Mouse (Mus musculus): ENCODE measurements around the gene Pygl.

The Pygl gene

GRCm38 (mm10) chr12:70231294-70231693, at the start of gene Pygl:
TSS of gene Pygl (minus strand) at chr12:70231488.
- in situ Hi-C loops (cut with MboI; ENCODE audit: unreplicated experiment in 2 of 2) = loop anchor here (5.0 to 25.0 kb wide), 7 partner anchors 156 to 684 kb away; no protein-coding TSS in a partner anchor

GRCm38 (mm10) chr12:70280930-70281329, 49.6 kb upstream of the Pygl start:
- in situ Hi-C loops (cut with MboI; ENCODE audit: unreplicated experiment in 2 of 2) = no loop called here

GRCm38 (mm10) chr12:70280381-70280780, 49.1 kb upstream of the Pygl start:
- in situ Hi-C loops (cut with MboI; ENCODE audit: unreplicated experiment in 2 of 2) = no loop called here

- in situ Hi-C loops (cut with MboI; ENCODE audit: unreplicated experiment in 2 of 2) = no loop called here
Observed at GRCm38 (mm10) chr12:70277071-70277939, 46.0 kb upstream of the Pygl start.

GRCm38 (mm10) chr12:70269724-70270123, 38.4 kb upstream of the Pygl start:
- in situ Hi-C loops (cut with MboI; ENCODE audit: unreplicated experiment in 2 of 2) = no loop called here

GRCm38 (mm10) chr12:70267314-70267713, 36.0 kb upstream of the Pygl start:
- in situ Hi-C loops (cut with MboI; ENCODE audit: unreplicated experiment in 2 of 2) = no loop called here

GRCm38 (mm10) chr12:70266494-70266931, 35.2 kb upstream of the Pygl start:
- in situ Hi-C loops (cut with MboI; ENCODE audit: unreplicated experiment in 2 of 2) = no loop called here

- in situ Hi-C loops (cut with MboI; ENCODE audit: unreplicated experiment in 2 of 2) = no loop called here
Observed at GRCm38 (mm10) chr12:70263721-70264120, 32.4 kb upstream of the Pygl start.

- in situ Hi-C loops (cut with MboI; ENCODE audit: unreplicated experiment in 2 of 2) = no loop called here
Observed at GRCm38 (mm10) chr12:70262271-70262953, 31.1 kb upstream of the Pygl start.

- in situ Hi-C loops (cut with MboI; ENCODE audit: unreplicated experiment in 2 of 2) = no loop called here
Observed at GRCm38 (mm10) chr12:70251210-70251884, 20.1 kb upstream of the Pygl start.

GRCm38 (mm10) chr12:70249616-70250157, 18.4 kb upstream of the Pygl start:
- in situ Hi-C loops (cut with MboI; ENCODE audit: unreplicated experiment in 2 of 2) = loop anchor here in 1 of 2 experiments (25.0 kb wide), 1 partner anchor 487 kb away; no protein-coding TSS in a partner anchor

- in situ Hi-C loops (cut with MboI; ENCODE audit: unreplicated experiment in 2 of 2) = loop anchor here in 1 of 2 experiments (25.0 kb wide), 1 partner anchor 486 kb away; no protein-coding TSS in a partner anchor
Observed at GRCm38 (mm10) chr12:70247683-70248474, 16.6 kb upstream of the Pygl start.

- in situ Hi-C loops (cut with MboI; ENCODE audit: unreplicated experiment in 2 of 2) = loop anchor here in 1 of 2 experiments (25.0 kb wide), 1 partner anchor 480 kb away; no protein-coding TSS in a partner anchor
Observed at GRCm38 (mm10) chr12:70242550-70242949, 11.3 kb upstream of the Pygl start.

- in situ Hi-C loops (cut with MboI; ENCODE audit: unreplicated experiment in 2 of 2) = loop anchor here (10.0 to 25.0 kb wide), 4 partner anchors 165 to 675 kb away; no protein-coding TSS in a partner anchor
Observed at GRCm38 (mm10) chr12:70239741-70240140, 8.5 kb upstream of the Pygl start.

GRCm38 (mm10) chr12:70238604-70239003, 7.3 kb upstream of the Pygl start:
- in situ Hi-C loops (cut with MboI; ENCODE audit: unreplicated experiment in 2 of 2) = loop anchor here (10.0 to 25.0 kb wide), 4 partner anchors 164 to 676 kb away; no protein-coding TSS in a partner anchor

- in situ Hi-C loops (cut with MboI; ENCODE audit: unreplicated experiment in 2 of 2) = loop anchor here (5.0 to 25.0 kb wide), 7 partner anchors 160 to 680 kb away; no protein-coding TSS in a partner anchor
Observed at GRCm38 (mm10) chr12:70234938-70235484, 3.7 kb upstream of the Pygl start.

GRCm38 (mm10) chr12:70234411-70234810, 3.1 kb upstream of the Pygl start:
- in situ Hi-C loops (cut with MboI; ENCODE audit: unreplicated experiment in 2 of 2) = loop anchor here (5.0 to 25.0 kb wide), 7 partner anchors 160 to 680 kb away; no protein-coding TSS in a partner anchor

- in situ Hi-C loops (cut with MboI; ENCODE audit: unreplicated experiment in 2 of 2) = loop anchor here (5.0 to 25.0 kb wide), 7 partner anchors 159 to 681 kb away; no protein-coding TSS in a partner anchor
Observed at GRCm38 (mm10) chr12:70233637-70234315, 2.5 kb upstream of the Pygl start.

Measured in v-Abl transformed pro-B cells (cell line).